Mouse (Mus musculus): ENCODE measurements around the gene Gpr162.

GRCm38 (mm10) chr6:124854647-124855046, 9.1 kb downstream of the Gpr162 start:
- no peak for TF ChIP-seq TAL1 (IDR thresholded peaks at IDR 0.05; ENCODE audit: low read length)
- no peak for TF ChIP-seq GATA1 (IDR thresholded peaks at IDR 0.05; ENCODE audit: low read length)
